Mouse (Mus musculus): Measurements from ENCODE around the gene B9d2.

Gene B9d2

DNA sequence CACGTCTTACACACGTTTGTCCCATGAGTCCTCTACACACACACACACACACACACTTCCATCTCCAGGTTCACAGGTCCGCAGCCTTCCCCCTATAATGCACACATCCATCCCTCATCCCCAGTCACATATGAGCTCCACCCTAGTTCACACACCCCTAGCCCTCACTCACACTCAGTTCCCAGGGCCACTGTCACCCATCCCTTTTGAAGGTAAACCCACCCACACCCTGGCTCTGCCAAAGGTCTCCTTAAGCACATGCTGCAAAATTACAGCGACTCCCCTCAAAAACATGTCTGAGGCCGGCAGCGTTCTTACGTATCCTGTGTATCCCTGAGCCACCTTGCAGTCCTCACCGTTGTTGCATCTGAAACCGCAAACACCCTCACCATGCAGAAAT lies 6.3 kb upstream of the B9d2 start:
- DNase-seq (ENCODE audit: inconsistent age in 2 of 2, low spot score in 1 of 2), result no peak

DNA sequence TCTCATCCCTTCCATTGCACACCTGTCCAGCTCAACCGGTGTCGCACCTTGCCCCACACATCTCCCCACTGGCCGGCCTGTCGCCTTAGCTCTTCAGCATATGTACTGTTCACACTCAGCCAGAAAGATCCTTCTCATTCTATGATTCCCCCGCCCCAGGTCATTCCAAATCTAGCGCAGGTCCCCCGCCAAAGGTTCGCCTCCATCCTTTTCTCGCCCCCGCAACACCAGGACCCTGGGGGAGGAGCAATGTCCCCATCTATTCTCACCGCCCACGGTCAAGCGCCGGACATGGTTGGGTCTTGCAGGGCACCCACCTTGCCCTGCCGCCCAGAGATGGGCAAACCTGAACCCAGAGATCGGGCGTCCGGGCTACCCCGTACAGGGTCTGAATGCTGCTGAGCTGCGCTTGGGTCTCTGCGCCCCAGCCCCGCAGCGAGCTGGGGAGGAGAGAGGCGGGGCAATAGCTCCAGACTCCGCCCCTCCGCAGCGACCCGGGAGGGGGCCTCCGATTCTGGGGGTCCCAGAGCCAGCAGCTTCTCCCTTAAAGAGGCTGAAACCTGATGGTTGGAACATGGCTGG lies 5.8 kb upstream of the B9d2 start, which contains the start of gene Tmem91:
TSS of gene Tmem91 (minus strand) at position 448 of the 582 bp plus-strand sequence.
- no peak for DNase-seq (ENCODE audit: inconsistent age in 2 of 2, low spot score in 1 of 2)

DNA sequence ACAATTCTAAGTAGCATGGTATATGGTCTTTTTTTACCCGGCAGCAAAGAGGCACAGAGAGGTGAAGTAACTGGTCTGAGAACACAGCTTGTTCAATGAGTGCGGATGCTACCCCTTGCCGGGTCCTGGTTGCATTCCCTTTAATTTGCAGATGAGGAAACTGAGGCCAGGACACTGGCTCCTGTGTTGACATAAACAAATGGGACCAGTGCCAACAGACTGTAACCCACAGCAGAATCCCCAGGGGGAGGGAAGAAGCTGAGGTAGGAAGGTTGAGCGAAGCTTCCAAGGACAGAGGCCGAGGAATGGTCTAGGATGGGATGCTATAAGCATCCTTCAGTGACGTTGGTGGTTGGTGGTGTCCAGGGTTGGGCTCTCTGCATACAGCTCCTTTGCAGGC lies 5.2 kb upstream of the B9d2 start:
- no peak for DNase-seq (ENCODE audit: inconsistent age in 2 of 2, low spot score in 1 of 2)

DNA sequence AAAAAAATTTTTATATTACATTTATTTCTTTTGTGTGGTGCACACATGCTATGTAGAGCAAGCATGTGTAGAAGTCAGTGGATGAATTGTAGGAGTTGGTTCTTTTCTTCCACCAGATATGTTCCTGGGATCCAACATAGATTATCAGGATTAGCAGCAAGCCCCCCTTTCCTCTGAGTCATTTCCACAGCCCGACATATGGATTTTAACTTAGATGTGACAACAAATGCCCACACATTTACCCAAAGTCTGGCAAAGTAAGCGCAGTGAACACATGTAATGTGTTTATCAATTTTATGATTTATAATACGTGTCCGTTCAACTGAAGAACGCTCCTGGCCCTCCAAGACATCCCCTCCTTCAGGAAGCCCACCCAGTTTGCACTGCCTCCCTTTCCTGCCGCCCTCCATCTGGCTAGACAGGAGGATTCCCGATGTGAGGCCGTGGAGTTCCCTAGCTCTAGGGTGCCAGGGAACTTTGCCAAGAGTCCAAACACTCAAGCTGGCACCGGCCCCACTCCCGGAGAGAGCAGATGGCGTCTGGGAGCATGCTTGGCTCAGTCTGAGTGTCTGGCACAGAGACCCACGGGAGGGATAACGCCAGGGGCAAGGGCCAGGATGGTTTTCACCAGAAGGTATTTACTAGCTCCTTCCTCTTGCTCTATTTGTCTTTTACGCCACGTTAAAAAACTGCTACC lies 4.3 kb upstream of the B9d2 start:
- peak; percentile 71 to 87 for DNase-seq (ENCODE audit: inconsistent age in 2 of 2, low spot score in 1 of 2)

DNA sequence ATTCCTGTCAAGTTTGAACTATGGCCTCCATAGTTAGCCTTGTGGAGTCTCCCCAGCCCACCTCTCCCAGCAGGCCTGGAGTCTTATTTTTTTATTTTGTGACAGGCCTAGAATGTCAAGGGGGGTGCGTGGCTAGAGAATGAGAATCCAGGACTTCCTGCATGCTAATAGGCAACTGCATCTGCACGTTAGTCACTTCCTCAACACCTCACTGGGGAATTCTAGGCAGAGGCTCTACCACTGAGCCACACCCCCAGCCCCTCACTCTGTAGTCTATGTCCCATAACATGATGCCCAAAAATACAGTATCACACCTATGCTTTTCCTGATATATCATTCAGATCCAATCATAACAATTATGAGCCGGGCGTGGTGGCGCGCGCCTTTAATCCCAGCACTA lies 3.6 kb upstream of the B9d2 start:
- DNase-seq (ENCODE audit: inconsistent age in 2 of 2, low spot score in 1 of 2), result no peak

DNA sequence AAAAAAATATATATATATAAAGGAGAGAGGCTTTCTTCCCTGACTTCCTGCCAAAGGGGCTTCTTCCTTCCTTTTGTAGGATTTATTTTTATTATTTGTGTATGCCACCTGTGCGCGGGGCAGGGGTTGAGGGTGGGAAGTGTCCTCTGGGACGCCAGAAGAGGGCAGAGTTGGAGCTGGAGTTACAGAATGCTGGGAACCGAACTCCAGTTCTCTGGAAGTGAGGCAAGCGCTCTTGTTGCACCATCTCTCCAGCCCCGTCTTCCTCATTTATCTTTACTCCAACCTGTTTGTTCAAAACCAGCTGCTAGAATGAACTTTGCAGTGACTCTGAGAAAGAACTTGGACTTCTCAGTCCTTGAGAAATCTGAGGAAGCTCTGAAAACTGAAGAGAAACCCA lies 609 bp upstream of the B9d2 start:
- no peak for DNase-seq (ENCODE audit: inconsistent age in 2 of 2, low spot score in 1 of 2)

DNA sequence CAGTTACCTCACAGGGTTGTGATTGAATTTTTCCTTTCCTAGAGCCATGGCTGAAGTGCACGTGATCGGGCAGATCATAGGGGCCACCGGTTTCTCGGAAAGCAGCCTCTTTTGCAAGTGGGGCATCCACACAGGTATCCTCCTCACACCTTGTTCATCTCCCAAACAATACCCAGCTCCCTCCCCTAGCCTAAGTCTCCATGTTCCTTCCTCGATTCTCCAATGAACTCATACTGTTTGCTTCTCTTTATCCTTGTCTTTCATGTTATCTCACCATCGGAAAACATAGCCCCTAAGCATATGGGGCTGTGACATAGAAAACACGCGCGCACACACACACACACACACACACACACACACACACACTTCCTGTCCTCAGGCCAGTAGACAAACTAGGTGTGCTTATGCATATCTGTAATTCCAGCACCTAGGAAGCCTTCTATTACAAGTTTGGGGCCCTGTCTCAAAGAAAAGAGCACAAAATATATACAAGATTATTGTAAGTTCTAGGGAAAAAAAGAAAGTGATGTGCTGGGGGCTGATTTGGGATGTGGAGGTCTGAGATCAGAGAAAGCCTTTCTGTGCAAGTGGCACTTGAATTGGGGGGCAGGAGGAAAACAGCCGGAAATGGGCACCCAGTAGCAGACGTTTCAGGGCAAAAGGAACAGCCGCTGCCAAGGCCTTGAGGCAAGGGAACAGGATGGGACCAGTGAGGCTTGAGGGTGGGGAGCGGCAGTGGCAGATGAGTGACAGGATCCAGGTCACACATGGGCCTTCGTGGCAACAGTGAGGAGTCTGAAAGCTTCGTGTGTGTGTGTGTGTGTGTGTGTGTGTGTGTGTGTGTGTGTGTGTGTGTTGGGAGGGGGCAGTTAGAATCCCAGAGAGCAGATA lies 1.0 kb downstream of the B9d2 start:
- DNase-seq (ENCODE audit: inconsistent age in 2 of 2, low spot score in 1 of 2), result peak in 1 of 2 experiments; percentile 53

DNA sequence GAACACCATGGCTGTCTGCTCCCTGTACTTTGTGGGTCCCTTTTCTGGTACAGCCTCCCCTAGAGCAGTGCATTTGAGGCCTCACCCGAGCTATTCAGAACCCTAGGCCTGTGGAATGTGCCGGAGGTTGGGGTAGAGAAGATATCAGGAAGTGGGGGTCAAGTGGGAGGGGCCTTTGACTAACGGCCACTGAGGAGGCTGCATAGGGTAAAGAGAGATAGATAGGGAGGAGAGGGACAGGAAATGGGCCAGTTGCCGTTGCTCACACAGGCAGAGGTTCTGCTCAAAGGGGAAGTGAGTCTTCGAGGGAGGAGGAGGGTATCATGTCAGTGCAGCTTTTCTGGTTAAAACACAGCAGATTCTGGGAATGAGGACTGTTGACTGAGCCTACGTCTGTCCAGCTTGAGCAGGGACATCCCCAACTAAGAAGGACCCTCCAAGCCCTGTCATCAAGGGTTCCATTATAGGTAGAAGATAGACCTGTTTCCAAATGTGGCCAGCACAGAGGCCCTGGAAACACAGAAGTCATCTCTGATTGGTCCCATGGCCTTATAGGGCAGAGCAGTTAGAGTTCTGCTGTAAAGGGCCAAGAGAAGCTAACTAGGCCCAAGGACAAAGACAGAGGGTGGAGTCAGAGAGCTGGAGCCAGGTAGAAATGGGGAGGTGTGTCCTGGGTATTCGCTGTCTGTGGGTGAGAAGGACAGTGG lies 3.0 kb downstream of the B9d2 start:
- no peak for DNase-seq (ENCODE audit: inconsistent age in 2 of 2, low spot score in 1 of 2)

DNA sequence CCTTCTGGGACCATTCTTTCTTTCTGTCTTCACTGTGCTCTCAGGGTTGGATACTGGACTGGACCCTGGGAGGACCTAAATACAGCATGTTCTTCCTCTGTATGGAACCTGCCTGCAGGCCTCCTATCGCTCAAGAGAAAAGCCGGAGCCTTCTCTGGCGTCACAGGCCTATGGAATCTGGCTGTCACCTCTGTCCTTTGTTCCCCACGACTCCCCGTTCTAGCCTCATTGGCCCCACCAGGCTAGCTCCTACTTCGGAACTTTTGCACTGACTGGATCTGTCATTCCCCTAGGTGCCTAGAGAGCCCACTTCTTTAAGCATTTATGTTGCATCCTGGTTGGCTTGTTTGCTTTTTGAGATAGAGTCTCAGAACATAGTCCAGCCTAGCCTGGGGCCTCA lies 4.1 kb downstream of the B9d2 start:
- DNase-seq (ENCODE audit: inconsistent age in 2 of 2, low spot score in 1 of 2), result no peak

DNA sequence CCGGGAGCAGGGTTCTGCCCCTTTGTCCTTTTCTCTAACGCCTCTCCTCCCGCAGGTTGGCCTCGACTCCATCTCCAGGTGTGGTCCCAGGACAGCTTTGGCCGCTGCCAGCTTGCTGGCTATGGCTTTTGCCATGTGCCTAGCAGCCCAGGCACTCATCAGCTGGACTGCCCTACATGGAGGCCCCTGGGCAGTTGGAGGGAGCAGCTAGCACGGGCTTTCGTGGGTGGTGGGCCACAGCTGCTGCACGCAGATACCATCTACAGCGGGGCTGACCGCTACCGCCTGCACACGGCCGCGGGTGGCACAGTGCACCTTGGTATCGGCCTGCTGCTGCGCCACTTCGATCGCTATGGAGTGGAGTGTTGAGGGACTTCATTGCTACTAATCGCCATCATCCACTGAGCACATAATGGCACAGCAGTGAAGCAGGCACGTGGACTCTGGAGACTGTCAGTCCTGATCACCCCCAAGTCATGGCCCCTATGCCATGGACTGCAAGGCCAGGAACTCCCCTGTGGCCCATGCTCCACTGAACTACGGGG lies 5.4 kb downstream of the B9d2 start:
- DNase-seq (ENCODE audit: inconsistent age in 2 of 2, low spot score in 1 of 2), result peak in 1 of 2 experiments; percentile 38

DNA sequence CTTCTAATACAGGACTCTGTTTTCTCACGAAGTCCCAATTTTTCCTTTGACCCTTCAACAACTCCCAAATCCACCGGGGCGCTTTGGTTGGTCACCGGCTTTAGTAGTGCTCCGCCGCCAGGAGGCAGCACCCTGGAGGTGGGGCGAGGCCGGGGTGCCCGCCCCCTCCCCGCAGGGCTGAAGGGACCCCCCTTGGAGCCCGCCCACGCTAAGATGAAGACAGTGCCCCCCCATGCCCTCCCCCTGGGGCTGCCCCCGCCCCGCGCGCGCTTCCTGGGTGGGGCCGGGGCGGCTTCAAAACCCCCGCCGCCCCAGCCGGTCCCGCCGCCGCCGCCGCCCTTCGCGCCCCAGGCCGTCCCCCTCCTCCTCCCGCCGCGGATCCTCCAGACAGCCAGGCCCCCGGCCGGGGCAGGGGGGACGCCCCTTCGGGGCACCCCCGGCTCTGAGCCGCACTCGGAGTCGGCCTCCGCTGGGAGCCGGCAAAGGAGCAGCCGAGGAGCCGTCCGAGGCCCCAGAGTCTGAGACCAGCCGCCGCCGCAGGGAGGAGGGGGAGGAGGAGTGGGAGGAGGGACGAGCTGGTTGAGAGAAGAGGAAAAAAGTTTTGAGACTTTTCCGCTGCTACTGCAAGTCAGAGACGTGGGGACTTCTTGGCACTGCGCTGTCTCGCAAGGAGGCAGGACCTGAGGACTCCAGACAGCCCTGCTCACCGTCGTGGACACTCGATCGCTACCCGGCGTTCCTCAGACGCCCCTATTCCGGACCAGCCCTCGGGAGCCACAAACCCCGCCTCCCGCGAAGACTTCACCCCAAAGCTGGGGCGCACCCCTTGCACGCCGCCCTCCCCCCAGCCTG lies 6.3 kb downstream of the B9d2 start, which contains the start of gene Tgfb1:
TSS of gene Tgfb1 (plus strand) at position 323 of the 852 bp plus-strand sequence.
- peak; percentile 82 to 94 for DNase-seq (ENCODE audit: inconsistent age in 2 of 2, low spot score in 1 of 2)

DNA sequence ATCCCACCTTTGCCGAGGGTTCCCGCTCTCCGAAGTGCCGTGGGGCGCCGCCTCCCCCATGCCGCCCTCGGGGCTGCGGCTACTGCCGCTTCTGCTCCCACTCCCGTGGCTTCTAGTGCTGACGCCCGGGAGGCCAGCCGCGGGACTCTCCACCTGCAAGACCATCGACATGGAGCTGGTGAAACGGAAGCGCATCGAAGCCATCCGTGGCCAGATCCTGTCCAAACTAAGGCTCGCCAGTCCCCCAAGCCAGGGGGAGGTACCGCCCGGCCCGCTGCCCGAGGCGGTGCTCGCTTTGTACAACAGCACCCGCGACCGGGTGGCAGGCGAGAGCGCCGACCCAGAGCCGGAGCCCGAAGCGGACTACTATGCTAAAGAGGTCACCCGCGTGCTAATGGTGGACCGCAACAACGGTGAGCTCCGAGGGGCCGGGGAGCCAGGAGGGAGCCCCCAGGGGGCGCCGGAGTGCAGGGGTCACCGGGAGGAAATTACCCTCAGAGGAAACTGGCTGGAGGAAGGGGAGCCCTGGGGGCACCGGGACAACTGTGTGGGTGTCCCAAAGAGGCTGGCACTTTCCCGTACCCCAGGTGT lies 7.3 kb downstream of the B9d2 start:
- DNase-seq (ENCODE audit: inconsistent age in 2 of 2, low spot score in 1 of 2), result peak; percentile 65 to 83

DNA sequence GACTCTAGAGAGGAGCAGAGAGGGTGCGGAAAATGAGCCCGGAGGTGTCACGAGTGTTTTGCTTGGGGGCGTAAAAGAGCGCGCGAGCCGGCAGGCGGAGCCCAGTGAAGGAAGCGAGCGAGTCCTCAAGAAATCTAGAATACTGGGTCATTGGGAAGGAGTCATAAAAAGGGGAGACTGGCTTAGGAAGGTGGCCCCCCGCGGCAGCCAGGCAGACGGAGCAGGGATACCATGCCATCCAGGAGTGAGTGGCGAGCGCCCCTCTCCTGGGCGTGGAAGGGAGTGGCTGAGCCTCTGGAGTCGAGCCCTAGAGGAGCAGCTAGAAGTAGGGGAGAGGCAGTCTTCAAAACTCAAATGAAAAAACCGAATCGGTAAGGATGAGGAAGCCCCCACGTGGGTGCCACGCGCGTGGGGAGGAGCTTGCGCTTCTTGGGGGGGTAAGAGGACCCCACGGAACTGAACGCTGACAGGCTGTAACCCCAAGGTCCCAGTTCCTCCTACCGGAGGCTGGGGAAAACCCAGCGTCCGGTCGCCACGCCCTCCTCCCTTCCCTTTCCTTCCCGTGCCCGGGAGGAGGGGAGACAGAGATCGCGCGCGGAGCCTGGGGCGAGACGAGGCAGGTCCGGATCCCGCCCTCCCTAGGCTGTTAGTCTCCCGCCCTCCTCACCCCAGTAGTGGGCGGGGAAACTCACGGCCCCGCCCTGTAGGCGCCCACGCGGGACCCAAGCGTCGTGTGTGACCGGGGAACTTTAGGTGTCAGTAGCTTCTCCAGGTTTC lies 8.4 kb downstream of the B9d2 start:
- peak; percentile 85 to 91 for DNase-seq (ENCODE audit: inconsistent age in 2 of 2, low spot score in 1 of 2)

DNA sequence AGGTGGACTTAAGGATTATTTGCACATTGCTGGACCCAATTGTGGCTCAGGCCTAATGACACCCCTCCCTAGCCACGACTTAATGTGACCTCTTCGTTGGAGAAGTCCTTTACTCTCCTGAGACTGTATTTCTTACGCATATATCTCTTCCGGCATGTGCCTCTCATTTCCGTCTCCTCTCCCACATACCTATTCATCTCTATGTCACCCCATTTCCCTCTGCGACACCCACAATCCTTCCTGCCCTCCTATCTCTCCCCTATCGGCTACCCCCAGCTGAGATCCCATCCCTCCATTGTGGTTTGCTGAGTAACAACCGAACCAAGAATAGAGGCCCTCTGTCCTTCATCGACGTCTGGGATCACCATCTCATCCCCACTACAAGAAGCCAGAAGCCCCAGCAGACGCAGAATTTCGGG lies 9.0 kb downstream of the B9d2 start:
- DNase-seq (ENCODE audit: inconsistent age in 2 of 2, low spot score in 1 of 2), result no peak

DNA sequence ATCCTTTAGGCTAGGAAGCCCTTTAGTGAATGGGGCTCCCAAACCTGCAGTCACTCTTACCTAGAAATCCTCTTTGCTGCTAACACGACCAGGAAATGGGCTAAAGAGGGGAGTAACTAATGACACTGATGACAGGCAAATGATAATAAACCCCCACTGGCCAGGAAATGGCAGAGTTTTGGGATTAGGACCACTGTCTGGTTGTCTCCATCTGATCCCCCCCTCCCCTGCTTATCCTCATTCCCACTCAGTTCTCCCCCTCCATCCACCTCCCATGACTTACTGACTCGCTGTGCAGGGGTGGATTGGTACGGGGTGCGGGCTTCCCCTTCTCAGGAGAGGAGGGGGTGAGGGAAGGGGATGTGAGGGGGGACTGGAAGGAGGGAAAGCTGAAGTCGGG lies 9.5 kb downstream of the B9d2 start:
- DNase-seq (ENCODE audit: inconsistent age in 2 of 2, low spot score in 1 of 2), result no peak

DNA sequence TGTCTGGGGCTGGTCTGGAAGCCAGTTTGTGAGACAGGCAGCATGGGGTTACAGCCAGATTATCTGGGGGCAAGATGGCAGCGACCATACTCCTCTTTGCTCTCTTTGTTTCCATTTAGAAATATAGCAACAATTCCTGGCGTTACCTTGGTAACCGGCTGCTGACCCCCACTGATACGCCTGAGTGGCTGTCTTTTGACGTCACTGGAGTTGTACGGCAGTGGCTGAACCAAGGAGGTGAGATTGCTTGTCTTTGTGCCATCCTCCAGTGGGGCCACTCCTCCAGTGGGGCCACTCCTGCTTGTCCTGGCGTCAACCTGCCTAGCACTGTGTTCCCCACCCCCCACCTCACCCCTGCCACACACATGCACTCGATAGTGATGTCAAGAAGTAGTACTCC lies 13.5 kb downstream of the B9d2 start:
- no peak for DNase-seq (ENCODE audit: inconsistent age in 2 of 2, low spot score in 1 of 2)

DNA sequence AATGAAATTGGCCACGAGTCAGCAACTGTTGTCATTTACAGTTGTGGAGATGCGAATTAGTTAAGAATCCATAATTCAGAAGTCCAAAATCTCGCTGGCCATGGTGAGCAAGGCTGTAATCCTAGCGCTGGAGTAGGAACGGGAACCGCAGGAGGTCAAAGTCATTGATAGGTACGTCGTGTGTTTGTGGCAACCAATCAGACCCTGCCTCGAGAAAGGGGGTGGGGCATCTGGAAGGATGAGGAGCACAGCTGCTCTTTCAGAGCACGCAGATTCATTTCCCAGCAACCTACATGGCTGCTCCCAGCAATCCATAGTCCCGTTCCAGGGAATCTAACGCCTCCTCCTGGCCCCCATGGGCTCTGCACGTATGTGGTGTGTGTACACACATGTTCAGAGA lies 19.3 kb downstream of the B9d2 start:
- DNase-seq (ENCODE audit: inconsistent age in 2 of 2, low spot score in 1 of 2), result no peak

DNA sequence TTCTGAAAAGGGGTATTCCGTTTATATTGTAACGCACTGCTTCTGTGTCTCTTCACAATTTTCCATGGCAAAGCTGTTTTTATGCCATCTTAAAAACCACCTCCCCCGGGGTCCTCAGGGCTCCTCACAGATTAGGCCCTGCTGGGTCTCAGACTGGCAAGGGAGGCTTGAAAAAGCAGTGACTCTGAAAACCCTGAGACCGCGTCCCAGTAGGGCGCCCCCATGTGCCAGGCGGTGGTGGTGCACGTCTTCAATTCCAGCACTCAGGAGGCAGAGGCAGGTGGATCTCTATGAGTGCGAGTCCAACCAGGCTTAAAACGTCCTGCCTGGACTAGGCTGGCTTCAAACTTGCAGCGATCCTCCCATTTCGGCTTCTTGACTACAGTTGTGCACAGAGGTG lies 20.2 kb downstream of the B9d2 start:
- DNase-seq (ENCODE audit: inconsistent age in 2 of 2, low spot score in 1 of 2), result no peak

DNA sequence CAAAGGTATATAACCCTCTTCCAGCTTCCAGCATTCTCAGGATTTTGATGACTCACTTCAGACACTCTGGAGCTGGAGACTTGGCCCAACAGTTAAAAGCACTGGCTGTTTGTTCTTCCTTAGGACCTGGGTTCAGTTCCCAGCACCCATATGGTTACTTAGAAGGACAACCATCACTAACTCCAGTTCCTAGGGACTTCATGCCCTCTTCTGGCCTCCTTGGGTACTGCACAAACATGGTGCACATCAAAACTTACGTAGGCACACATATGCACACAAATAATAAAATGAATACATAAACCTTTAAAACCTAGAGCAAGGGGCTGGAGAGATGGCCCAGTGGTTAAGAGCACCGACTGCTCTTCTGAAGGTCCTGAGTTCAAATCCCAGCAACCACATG lies 21.8 kb downstream of the B9d2 start:
- no peak for DNase-seq (ENCODE audit: inconsistent age in 2 of 2, low spot score in 1 of 2)

Measured in adrenal gland, adult (tissue).